Mouse (Mus musculus) urinary bladder, postnatal 10 days (tissue): ENCODE measurements at regions not wholly inside any gene's neighbourhood (a gene's known extent, or its start where the extent isn't known, plus 50 kb on each side); places are given as distances from the start of the nearest gene placed in this dataset.

Experiments used
- DNase-seq: peaks from one replicate; pipeline ENCODE4 v3.0.0; 2022; ENCODE audit warnings: low spot score

- no peak for DNase-seq
Observed at GRCm38 (mm10) chr13:44293736-44294416, 435.4 kb upstream of the Jarid2 start.

GRCm38 (mm10) chr13:44295621-44296020 lies 433.7 kb upstream of the Jarid2 start:
- no peak for DNase-seq

- no peak for DNase-seq
Observed at GRCm38 (mm10) chr13:44300611-44301010, 428.7 kb upstream of the Jarid2 start.

GRCm38 (mm10) chr13:44301215-44301614 lies 428.1 kb upstream of the Jarid2 start:
- DNase-seq = no peak

GRCm38 (mm10) chr13:44301936-44302335 lies 427.3 kb upstream of the Jarid2 start:
- DNase-seq = peak; percentile 14

GRCm38 (mm10) chr13:44305134-44305991 lies 423.9 kb upstream of the Jarid2 start:
- no peak for DNase-seq

GRCm38 (mm10) chr13:44306275-44307050 lies 422.8 kb upstream of the Jarid2 start:
- DNase-seq = no peak

- no peak for DNase-seq
Observed at GRCm38 (mm10) chr13:44308227-44308626, 421.0 kb upstream of the Jarid2 start.

GRCm38 (mm10) chr13:44312237-44312636 lies 417.0 kb upstream of the Jarid2 start:
- no peak for DNase-seq

GRCm38 (mm10) chr13:44316747-44317446 lies 412.4 kb upstream of the Jarid2 start:
- no peak for DNase-seq

GRCm38 (mm10) chr13:44317596-44317995 lies 411.7 kb upstream of the Jarid2 start:
- no peak for DNase-seq

- no peak for DNase-seq
Observed at GRCm38 (mm10) chr13:44319101-44319500, 410.2 kb upstream of the Jarid2 start.

- no peak for DNase-seq
Observed at GRCm38 (mm10) chr13:44319511-44319910, 409.8 kb upstream of the Jarid2 start.

GRCm38 (mm10) chr13:44320311-44320710 lies 409.0 kb upstream of the Jarid2 start:
- DNase-seq = no peak

GRCm38 (mm10) chr13:44321009-44321596 lies 408.2 kb upstream of the Jarid2 start:
- no peak for DNase-seq

GRCm38 (mm10) chr13:44328416-44328815 lies 400.9 kb upstream of the Jarid2 start:
- no peak for DNase-seq

- DNase-seq = no peak
Observed at GRCm38 (mm10) chr13:44329161-44329560, 400.1 kb upstream of the Jarid2 start.

- DNase-seq = no peak
Observed at GRCm38 (mm10) chr13:44329701-44330100, 399.6 kb upstream of the Jarid2 start.

GRCm38 (mm10) chr13:44332716-44333240 lies 396.5 kb upstream of the Jarid2 start:
- no peak for DNase-seq

- no peak for DNase-seq
Observed at GRCm38 (mm10) chr13:44339061-44339741, 390.1 kb upstream of the Jarid2 start.

- no peak for DNase-seq
Observed at GRCm38 (mm10) chr13:44345094-44345493, 384.2 kb upstream of the Jarid2 start.
